Mouse (Mus musculus): ENCODE results near the gene Ncoa3.

- TF ChIP-seq CTCF (IDR thresholded peaks at IDR 0.05) (no peak), POLR2A (IDR thresholded peaks at IDR 0.05; ENCODE audit: insufficient read depth, low read depth, low read length) (no peak), EP300 (IDR thresholded peaks at IDR 0.05; ENCODE audit: insufficient read depth, low read depth, low read length) (no peak)
These were observed 22.5 kb upstream of the Ncoa3 start for GRCm38 (mm10) chr2:165969961-165970360.

All from heart, adult 2 months (tissue).